15 mouse cellular contexts compared by ENCODE assay signal in genomic region chr4:151088819-151089218, GRCm38 (mm10). TPM values are rescaled to one million over a fixed set of nuclear protein-coding genes. Genes with fewer than 3 reads are reported as not detected.
DNase-seq lines count a peak whose midpoint lies in the region; ATAC-seq lines count a peak whose summit lies in the region.
"Had no signal": no experiment of that assay in that cellular context is flagged by ENCODE, and none has a peak within 500 bp of the region (broad histone marks: within the 10 kb centered on the region; RNA-seq: fewer than 3 reads in every experiment).

No protein-coding gene starts in this region.

- H3K9me3 ChIP-seq in neural tube, embryonic 13.5 days = no peaks in the 10 kb centered on the region
- no peaks in the 10 kb centered on the region for H3K9me3 ChIP-seq in forebrain, embryonic 14.5 days (replicated peaks; ENCODE audit: control insufficient read depth, low read length)

- no peak overlapping the region for H3K4me3 ChIP-seq in neural tube, embryonic 13.5 days
- no peak overlapping the region for H3K4me3 ChIP-seq in forebrain, embryonic 14.5 days (ENCODE audit: low read depth, low read length)

- H3K4me2 ChIP-seq in neural tube, embryonic 13.5 days = no peak overlapping the region
- no peak overlapping the region for H3K4me2 ChIP-seq in forebrain, embryonic 14.5 days (ENCODE audit: low read length)

- H3K27ac ChIP-seq in neural tube, embryonic 13.5 days (replicated peaks) = no peak overlapping the region
- peak overlapping the region; percentile 35; the same call in 1 of the 2 replicates for H3K27ac ChIP-seq in forebrain, embryonic 14.5 days (ENCODE audit: low read depth, low read length)

- peak; percentile 56 to 76 for DNase-seq in heart, adult 18-20 months
- DNase-seq in heart, postnatal 4 days = no peak
- no peak for DNase-seq in neural tube, embryonic 10.5 days (ENCODE audit: extremely low spot score, low spot score)
- no peak for DNase-seq in forebrain, embryonic 14.5 days (ENCODE audit: low spot score)
- DNase-seq in lung, postnatal 14 days = no peak
- DNase-seq in layer of hippocampus, postnatal 14 days (ENCODE audit: low spot score in 2 of 2) = no peak
- DNase-seq in layer of hippocampus, postnatal 25 days (ENCODE audit: extremely low spot score in 1 of 2, low spot score in 1 of 2) = no peak
- DNase-seq: adrenal gland, postnatal 25 days; thymus, adult 18-20 months had no signal

- peaks cover 33% of the 10 kb centered on the region for H3K4me1 ChIP-seq in neural tube, embryonic 13.5 days (replicated peaks)
- H3K4me1 ChIP-seq in forebrain, embryonic 14.5 days (ENCODE audit: control insufficient read depth, insufficient read depth, low read length) = 0 out of 2 replicates have a peak, but pooled peaks cover 2% of the 10 kb centered on the region

- ATAC-seq in neural tube, embryonic 13.5 days (ENCODE audit: low read depth) = no peak
- ATAC-seq in forebrain, embryonic 14.5 days = 0 out of 2 replicates have a peak, but pooled peaks have one; percentile 29

- peaks cover 52% of the 10 kb centered on the region for H3K36me3 ChIP-seq in neural tube, embryonic 13.5 days
- peaks cover 53% of the 10 kb centered on the region for H3K36me3 ChIP-seq in forebrain, embryonic 14.5 days (ENCODE audit: control insufficient read depth, insufficient read depth, low read length)

- no peaks in the 10 kb centered on the region for H3K27me3 ChIP-seq in neural tube, embryonic 13.5 days
- no peaks in the 10 kb centered on the region for H3K27me3 ChIP-seq in forebrain, embryonic 14.5 days (replicated peaks; ENCODE audit: control insufficient read depth, insufficient read depth, low read length)

- 95% methylated on average over 14 of the region's 14 CpGs for WGBS in neural tube, embryonic 13.5 days
- WGBS in forebrain, embryonic 14.5 days = 90% methylated on average over 14 of the region's 14 CpGs

- H3K9ac ChIP-seq in neural tube, embryonic 13.5 days = 0 out of 2 replicates have a peak overlapping the region, but pooled peaks have one; percentile 1
- 0 out of 2 replicates have a peak overlapping the region, but pooled peaks have one; percentile 8 for H3K9ac ChIP-seq in forebrain, embryonic 14.5 days (ENCODE audit: low read length)

RNA-seq across cellular contexts. Expression of gene Gm13090, which starts 0.6 kb away (rescaled TPM):
- total RNA-seq in heart, adult 18-20 months (2021) = not detected
- total RNA-seq in heart, postnatal 4 days (2021) = not detected
- 0.36 TPM in 1 of 2 replicates, not detected in the other for polyA plus RNA-seq in neural tube, embryonic 13.5 days (2015; fragmentation: Nextera tagmentation; extraction: Ambion mirVana)
- polyA plus RNA-seq in forebrain, embryonic 14.5 days (2014; fragmentation: Nextera tagmentation; extraction: Ambion mirVana) = 0.31 TPM in 1 of 2 replicates, not detected in the other
- total RNA-seq in layer of hippocampus, postnatal 14 days (2021) = not detected
- total RNA-seq in layer of hippocampus, postnatal 25 days (2021) = not detected
- total RNA-seq: adrenal gland, postnatal 25 days; hematopoietic stem cell, adult 5-6 weeks; left cerebral cortex, postnatal 10 days; monocyte, adult 5-6 weeks had no signal
- polyA plus RNA-seq: kidney, embryonic 14.5 days; liver, embryonic 16.5 days had no signal

RNA-seq across cellular contexts. Expression of gene Vamp3, which starts 31.1 kb away (rescaled TPM):
- total RNA-seq in heart, adult 18-20 months (2021) = 10 to 100 TPM; 53.4 to 62.2 TPM
- total RNA-seq in heart, postnatal 4 days (2021) = 10 to 100 TPM; 83.2 to 86.2 TPM
- polyA plus RNA-seq in neural tube, embryonic 13.5 days (2015; fragmentation: Nextera tagmentation; extraction: Ambion mirVana) = 55.6 and 69.1 TPM in 2 replicates
- 25.1 and 30.0 TPM in 2 replicates for polyA plus RNA-seq in forebrain, embryonic 14.5 days (2014; fragmentation: Nextera tagmentation; extraction: Ambion mirVana)
- 10 to 100 TPM; 38.7 to 40.6 TPM for total RNA-seq in layer of hippocampus, postnatal 14 days (2021)
- 10 to 100 TPM; 35.0 to 35.1 TPM for total RNA-seq in layer of hippocampus, postnatal 25 days (2021)

RNA-seq across cellular contexts. Expression of gene Per3, which starts 44.4 kb away (rescaled TPM):
- total RNA-seq in heart, adult 18-20 months (2021) = 1 to 10 TPM; 3.3 to 3.6 TPM
- 10 to 100 TPM; 12.0 to 12.9 TPM for total RNA-seq in heart, postnatal 4 days (2021)
- polyA plus RNA-seq in neural tube, embryonic 13.5 days (2015; fragmentation: Nextera tagmentation; extraction: Ambion mirVana) = 3.7 and 3.9 TPM in 2 replicates
- 2.6 and 2.9 TPM in 2 replicates for polyA plus RNA-seq in forebrain, embryonic 14.5 days (2014; fragmentation: Nextera tagmentation; extraction: Ambion mirVana)
- 10 to 100 TPM; 18.7 to 18.9 TPM for total RNA-seq in layer of hippocampus, postnatal 14 days (2021)
- total RNA-seq in layer of hippocampus, postnatal 25 days (2021) = 10 to 100 TPM; 26.7 to 26.8 TPM

Comparison
In these comparisons a context has a peak if more than half of its experiments do, and no peak if none do; other contexts are left out.
1. DNase-seq: peak in heart, adult 18-20 months (2 of 2); none in heart, postnatal 4 days (single experiment), neural tube, embryonic 10.5 days (single experiment), forebrain, embryonic 14.5 days (single experiment), lung, postnatal 14 days (single experiment), layer of hippocampus, postnatal 14 days (0 of 2) and layer of hippocampus, postnatal 25 days (0 of 2).